Mouse (Mus musculus) lung, embryonic 14.5 days (tissue): Measurements from ENCODE around the gene Scaf1. TPM values are rescaled to one million over a fixed set of nuclear protein-coding genes. Genes with fewer than 3 reads are reported as not detected.

Source experiments
- ATAC-seq: fragments of 200-750 bp; cut with Nextera tagmentation; 2 replicates; pipeline ENCODE4 v1.8.0; 2017; ENCODE audit warnings: mild to moderate bottlenecking, moderate TSS enrichment, moderate library complexity; ENCODE audit not compliant: insufficient read depth
- DNase-seq: peaks from one replicate; pipeline ENCODE4 v3.0.0-alpha.2; 2015
- H3K27ac ChIP-seq: fragments of 300-500 bp; sonication (generic); 2 replicates; pipeline ENCODE4 v1.5.1; 2014; ENCODE audit warnings: low read depth, mild to moderate bottlenecking, moderate library complexity
- H3K27me3 ChIP-seq: fragments of 300-500 bp; sonication (generic); 2 replicates; pipeline ENCODE4 v1.6.1; 2014; ENCODE audit warnings: low read length, control low read depth; ENCODE audit not compliant: insufficient read depth
- H3K36me3 ChIP-seq: fragments of 300-500 bp; sonication (generic); 2 replicates; pipeline ENCODE4 v1.6.1; 2014; ENCODE audit warnings: control low read depth; ENCODE audit not compliant: insufficient read depth
- H3K4me1 ChIP-seq: fragments of 300-500 bp; sonication (generic); 2 replicates; pipeline ENCODE4 v1.6.1; 2014; ENCODE audit warnings: antibody characterized with exemption, control low read depth; ENCODE audit not compliant: insufficient read depth
- H3K4me2 ChIP-seq: fragments of 300-500 bp; sonication (generic); 2 replicates; pipeline ENCODE4 v1.6.1; 2014; ENCODE audit warnings: mild to moderate bottlenecking
- H3K4me3 ChIP-seq: fragments of 300-500 bp; sonication (generic); 2 replicates; pipeline ENCODE4 v1.5.1; 2014; ENCODE audit warnings: low read depth, low read length
- H3K9ac ChIP-seq: fragments of 300-500 bp; sonication (generic); 2 replicates; pipeline ENCODE4 v1.6.1; 2014
- H3K9me3 ChIP-seq: fragments of 300-500 bp; sonication (generic); 2 replicates; pipeline ENCODE4 v1.6.1; 2016; ENCODE audit warnings: low read depth, low read length, control low read depth
- CTCF ChIP-seq: IDR thresholded peaks from 2 replicates; pipeline ENCODE4 v1.5.1; 2016; ENCODE audit warnings: antibody characterized with exemption, low read depth
- WGBS: fragments of 180-500 bp; shearing (Covaris S2); extraction: QIAGEN DNeasy Blood & Tissue Kit; methylation state at CpG from one replicate; pipeline ENCODE4 v1.1.7; 2014; 5-methylcytosine and 5-hydroxymethylcytosine counted together
- polyA plus RNA-seq: library from polyadenylated mRNA; unstranded; fragments of >200 nt; fragmentation: Nextera tagmentation; extraction: Ambion mirVana; gene quantifications from 2 replicates; pipeline ENCODE4 v1.2.1, GENCODE M21; 2014

The Scaf1 gene
- polyA plus RNA-seq, 1 experiment from 2014 or later: 53.6 TPM

- WGBS: 98% methylated on average over 8 of the region's 8 CpGs
- ATAC-seq (no peak), DNase-seq (no peak)
- Histone ChIP-seq H3K4me2 (no peak overlapping the region), H3K9ac (no peak overlapping the region), H3K4me3 (no peak overlapping the region), H3K27me3 (no peaks in the 10 kb centered on the region), H3K27ac (no peak overlapping the region), H3K9me3 (no peaks in the 10 kb centered on the region), H3K36me3 (peaks cover 94% of the 10 kb centered on the region), H3K4me1 (no peaks in the 10 kb centered on the region)
- no peak for TF ChIP-seq CTCF
Measured at GRCm38 (mm10) chr7:45030857-45031256, 14.7 kb upstream of the Scaf1 start.

DNA sequence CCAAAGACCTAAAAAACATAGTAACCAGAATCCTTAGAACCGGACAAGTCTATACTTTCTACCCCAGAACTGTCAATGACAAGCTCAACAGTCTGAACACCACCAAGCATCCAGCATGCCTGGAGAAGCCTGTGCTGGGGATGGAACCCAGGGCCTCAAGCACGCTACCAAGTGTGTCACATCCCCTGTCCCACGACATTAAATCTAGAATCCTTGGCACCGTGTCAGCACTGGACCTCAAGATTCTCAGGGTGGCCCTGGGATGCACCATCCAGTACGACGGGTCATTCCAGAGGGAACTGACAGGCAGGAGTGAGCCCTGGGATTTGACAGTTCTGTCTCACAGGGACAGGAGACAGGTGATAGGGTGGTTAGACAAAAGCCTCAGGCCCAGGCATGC is 13.8 kb upstream of the Scaf1 start:
- no peak overlapping the region for H3K9ac ChIP-seq
- H3K4me1 ChIP-seq: no peaks in the 10 kb centered on the region
- H3K27ac ChIP-seq: no peak overlapping the region
- DNase-seq: no peak
- ATAC-seq: no peak
- no peak overlapping the region for H3K4me2 ChIP-seq
- no peak for TF ChIP-seq CTCF
- no peak overlapping the region for H3K4me3 ChIP-seq
- no peaks in the 10 kb centered on the region for H3K27me3 ChIP-seq
- peaks cover 85% of the 10 kb centered on the region for H3K36me3 ChIP-seq
- WGBS: 89% methylated on average over 6 of the region's 6 CpGs
- no peaks in the 10 kb centered on the region for H3K9me3 ChIP-seq

DNA sequence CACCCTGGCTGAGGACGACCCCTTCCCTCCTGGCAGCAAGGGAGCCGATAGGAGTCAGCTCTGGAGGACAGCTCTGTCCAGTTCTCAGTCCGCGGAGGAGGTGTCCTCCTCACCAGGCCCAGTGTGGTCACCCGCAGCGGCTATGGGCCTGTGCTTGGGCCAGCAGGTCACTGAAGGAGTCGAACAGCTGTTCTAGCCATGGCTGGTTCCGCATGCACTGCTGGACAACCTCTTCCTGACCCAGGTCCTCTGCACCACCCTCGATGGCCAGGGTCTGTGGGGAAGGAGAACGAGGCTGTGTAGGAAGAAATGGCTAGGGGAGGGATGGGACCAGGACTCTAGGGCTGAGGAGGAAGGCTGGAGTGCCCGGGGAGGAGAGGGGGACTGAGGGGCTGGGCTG is 12.2 kb upstream of the Scaf1 start:
- H3K4me2 ChIP-seq: no peak overlapping the region
- H3K27me3 ChIP-seq: no peaks in the 10 kb centered on the region
- H3K4me1 ChIP-seq: no peaks in the 10 kb centered on the region
- no peak overlapping the region for H3K27ac ChIP-seq
- no peak for ATAC-seq
- no peaks in the 10 kb centered on the region for H3K9me3 ChIP-seq
- no peak for TF ChIP-seq CTCF
- H3K36me3 ChIP-seq: peaks cover 69% of the 10 kb centered on the region
- WGBS: 87% methylated on average over 10 of the region's 11 CpGs
- H3K4me3 ChIP-seq: no peak overlapping the region
- no peak overlapping the region for H3K9ac ChIP-seq
- DNase-seq: no peak

- no peak overlapping the region for H3K9ac ChIP-seq
- H3K27ac ChIP-seq: no peak overlapping the region
- no peaks in the 10 kb centered on the region for H3K4me1 ChIP-seq
- no peaks in the 10 kb centered on the region for H3K9me3 ChIP-seq
- TF ChIP-seq CTCF: no peak
- no peak for DNase-seq
- WGBS: 80% methylated on average over 9 of the region's 9 CpGs
- H3K36me3 ChIP-seq: peaks cover 63% of the 10 kb centered on the region
- no peak overlapping the region for H3K4me2 ChIP-seq
- no peak overlapping the region for H3K4me3 ChIP-seq
- no peak for ATAC-seq
- H3K27me3 ChIP-seq: no peaks in the 10 kb centered on the region
Measured at GRCm38 (mm10) chr7:45027761-45028160, 11.6 kb upstream of the Scaf1 start.

- DNase-seq (no peak), ATAC-seq (no peak)
- Histone ChIP-seq H3K27ac (no peak overlapping the region), H3K27me3 (no peaks in the 10 kb centered on the region), H3K4me3 (no peak overlapping the region), H3K9me3 (no peaks in the 10 kb centered on the region), H3K9ac (no peak overlapping the region), H3K36me3 (peaks cover 48% of the 10 kb centered on the region), H3K4me2 (no peak overlapping the region), H3K4me1 (no peaks in the 10 kb centered on the region)
- no peak for TF ChIP-seq CTCF
- 67% methylated on average over 2 of the region's 2 CpGs for WGBS
Measured at GRCm38 (mm10) chr7:45026256-45026655, 10.1 kb upstream of the Scaf1 start.

DNA sequence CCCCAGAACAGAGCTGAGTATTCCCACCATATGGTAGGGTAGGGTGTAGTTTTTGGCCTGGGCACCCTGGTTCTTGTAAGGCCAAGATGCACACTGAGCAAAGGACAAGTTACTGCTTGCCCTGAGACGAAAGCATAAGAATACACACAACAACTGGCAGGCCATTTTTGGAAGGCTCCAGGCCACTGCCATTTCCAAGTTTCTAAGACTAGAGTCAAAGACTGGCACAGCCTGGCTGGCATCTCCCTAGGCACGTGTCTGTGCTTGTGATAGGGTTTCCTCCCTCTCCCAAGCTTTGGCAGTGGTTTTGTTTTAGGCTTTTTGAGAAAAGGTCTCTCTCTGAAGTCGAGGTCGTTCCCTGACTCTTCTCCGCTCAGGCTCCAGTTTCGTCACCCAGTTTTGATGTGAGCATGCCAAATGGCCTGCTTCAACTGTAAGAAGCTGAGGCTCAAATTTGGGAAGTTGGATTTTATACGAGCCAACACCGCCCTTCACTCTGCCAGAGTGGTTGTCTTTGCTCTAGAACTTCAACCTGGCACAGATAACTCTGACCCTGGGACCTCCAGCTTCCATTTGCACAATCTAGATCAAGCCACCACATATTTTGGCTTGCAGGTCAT is 9.5 kb upstream of the Scaf1 start:
- Histone ChIP-seq H3K4me1 (no peaks in the 10 kb centered on the region), H3K9me3 (no peaks in the 10 kb centered on the region), H3K9ac (no peak overlapping the region), H3K27me3 (no peaks in the 10 kb centered on the region), H3K27ac (no peak overlapping the region), H3K36me3 (peaks cover 42% of the 10 kb centered on the region), H3K4me3 (no peak overlapping the region), H3K4me2 (no peak overlapping the region)
- DNase-seq (peak; percentile 8), ATAC-seq (no peak)
- no peak for TF ChIP-seq CTCF
- WGBS: 64% methylated on average over 8 of the region's 8 CpGs

- H3K4me1 ChIP-seq: no peaks in the 10 kb centered on the region
- H3K27ac ChIP-seq: no peak overlapping the region
- H3K9me3 ChIP-seq: no peaks in the 10 kb centered on the region
- H3K9ac ChIP-seq: no peak overlapping the region
- H3K27me3 ChIP-seq: no peaks in the 10 kb centered on the region
- no peak for TF ChIP-seq CTCF
- no peak overlapping the region for H3K4me3 ChIP-seq
- 84% methylated on average over 15 of the region's 15 CpGs for WGBS
- peaks cover 31% of the 10 kb centered on the region for H3K36me3 ChIP-seq
- peak; percentile 16; the same call in 1 of the 2 replicates for ATAC-seq
- H3K4me2 ChIP-seq: no peak overlapping the region
- DNase-seq: peak; percentile 13
Measured at GRCm38 (mm10) chr7:45024281-45025248, 8.4 kb upstream of the Scaf1 start.
